Mouse (Mus musculus) olfactory bulb, adult 2 months (tissue): ENCODE measurements around the gene Pramel1.

Source experiments
- CTCF ChIP-seq: fragments of 200-500 bp; IDR thresholded peaks from 2 replicates; pipeline ENCODE4 v1.5.1; 2012; ENCODE audit warnings: low read depth, mild to moderate bottlenecking, low read length, moderate library complexity; ENCODE audit not compliant: insufficient read depth
- POLR2A ChIP-seq: fragments of 200-500 bp; IDR thresholded peaks from 2 replicates; pipeline ENCODE4 v1.6.1; 2012; ENCODE audit warnings: mild to moderate bottlenecking, low read depth, low read length, moderate library complexity; ENCODE audit not compliant: insufficient read depth

DNA sequence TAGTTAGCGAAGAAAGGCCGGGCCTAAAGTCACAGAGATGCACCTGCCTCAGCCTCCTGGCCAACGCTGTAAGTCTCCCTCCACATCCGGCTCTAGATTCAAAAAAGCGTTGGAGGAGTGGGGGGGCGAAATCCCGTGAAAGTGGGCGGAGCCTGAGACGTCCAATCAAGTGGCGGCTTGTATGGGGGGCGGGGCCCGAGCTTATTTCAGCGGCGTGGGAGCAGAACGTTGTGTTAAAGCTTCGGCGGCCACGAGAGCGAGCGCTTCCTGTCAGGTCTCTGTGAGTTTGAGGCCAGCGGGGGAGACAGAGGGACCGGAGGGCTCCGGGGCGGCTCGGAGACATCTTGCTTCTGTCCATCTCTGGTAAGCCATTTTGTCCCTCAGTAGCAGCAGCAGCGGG lies at the start of gene Pramel1:
- TF ChIP-seq CTCF (no peak), POLR2A (no peak)
